Mouse (Mus musculus) stomach, embryonic 14.5 days (tissue): Measurements from ENCODE around the gene Pkn1. TPM values are rescaled to one million over a fixed set of nuclear protein-coding genes. Genes with fewer than 3 reads are reported as not detected.

Source experiments
- ATAC-seq: fragments of 200-750 bp; cut with Nextera tagmentation; 2 replicates; pipeline ENCODE4 v1.8.0; 2017; ENCODE audit warnings: low read depth, moderate TSS enrichment; ENCODE audit not compliant: insufficient number of reproducible peaks, insufficient read depth, low FRiP score
- H3K27ac ChIP-seq: fragments of 300-500 bp; sonication (generic); 2 replicates; pipeline ENCODE4 v1.5.1; 2014; ENCODE audit warnings: mild to moderate bottlenecking, low read length, moderate library complexity, mixed read lengths
- H3K27me3 ChIP-seq: fragments of 300-500 bp; sonication (generic); 2 replicates; pipeline ENCODE4 v1.6.1; 2014; ENCODE audit warnings: low read length, control low read depth, mixed read lengths; ENCODE audit not compliant: control insufficient read depth, insufficient read depth
- H3K36me3 ChIP-seq: fragments of 300-500 bp; sonication (generic); 2 replicates; pipeline ENCODE4 v1.6.1; 2014; ENCODE audit warnings: mild to moderate bottlenecking, control low read depth, low read length, moderate library complexity, mixed read lengths; ENCODE audit not compliant: control insufficient read depth, insufficient read depth
- H3K4me1 ChIP-seq: fragments of 300-500 bp; sonication (generic); 2 replicates; pipeline ENCODE4 v1.6.1; 2014; ENCODE audit warnings: low read length, control low read depth, mixed read lengths; ENCODE audit not compliant: control insufficient read depth, insufficient read depth
- H3K4me2 ChIP-seq: fragments of 300-500 bp; sonication (generic); replicated peaks from 2 replicates; pipeline ENCODE4 v1.6.1; 2014; ENCODE audit warnings: low read depth, low read length, control low read depth
- H3K4me3 ChIP-seq: fragments of 300-500 bp; sonication (generic); 2 replicates; pipeline ENCODE4 v1.5.1; 2014; ENCODE audit warnings: low read depth, low read length, control low read depth
- H3K9ac ChIP-seq: fragments of 300-500 bp; sonication (generic); replicated peaks from 2 replicates; pipeline ENCODE4 v1.6.1; 2014; ENCODE audit warnings: low read depth, mild to moderate bottlenecking, control low read depth, low read length, moderate library complexity, mixed read lengths
- H3K9me3 ChIP-seq: fragments of 300-500 bp; sonication (generic); 2 replicates; pipeline ENCODE4 v1.6.1; 2016; ENCODE audit warnings: low read depth, low read length, control low read depth; ENCODE audit not compliant: control insufficient read depth
- WGBS: fragments of 180-500 bp; shearing (Covaris S2); extraction: QIAGEN DNeasy Blood & Tissue Kit; methylation state at CpG from one replicate; pipeline ENCODE4 v1.1.7; 2014; 5-methylcytosine and 5-hydroxymethylcytosine counted together
- polyA plus RNA-seq: library from polyadenylated mRNA; unstranded; fragments of >200 nt; fragmentation: Nextera tagmentation; extraction: Ambion mirVana; gene quantifications from 2 replicates; pipeline ENCODE4 v1.2.1, GENCODE M21; 2014

Pkn1 gene
- polyA plus RNA-seq, 1 experiment from 2014 or later = 30.1 TPM

GRCm38 (mm10) chr8:83681099-83681498 is 17.9 kb downstream of the Pkn1 start:
- Histone ChIP-seq H3K9ac (no peak overlapping the region), H3K27me3 (no peaks in the 10 kb centered on the region), H3K36me3 (peaks cover 69% of the 10 kb centered on the region), H3K4me1 (0 out of 2 replicates have a peak, but pooled peaks cover 8% of the 10 kb centered on the region), H3K4me3 (no peak overlapping the region), H3K9me3 (no peaks in the 10 kb centered on the region), H3K4me2 (no peak overlapping the region), H3K27ac (peak overlapping the region; percentile 56; the same call in 1 of the 2 replicates)
- peak; percentile 70; the same call in 1 of the 2 replicates for ATAC-seq
- 19% methylated on average over 6 of the region's 6 CpGs for WGBS

GRCm38 (mm10) chr8:83680603-83681002 is 18.4 kb downstream of the Pkn1 start:
- H3K27me3 ChIP-seq = no peaks in the 10 kb centered on the region
- H3K4me1 ChIP-seq = 0 out of 2 replicates have a peak, but pooled peaks cover 8% of the 10 kb centered on the region
- no peak overlapping the region for H3K4me2 ChIP-seq
- peaks cover 64% of the 10 kb centered on the region for H3K36me3 ChIP-seq
- H3K4me3 ChIP-seq = no peak overlapping the region
- no peak overlapping the region for H3K9ac ChIP-seq
- 63% methylated on average over 5 of the region's 5 CpGs for WGBS
- H3K9me3 ChIP-seq = no peaks in the 10 kb centered on the region
- no peak for ATAC-seq
- peak overlapping the region; percentile 56; the same call in 1 of the 2 replicates for H3K27ac ChIP-seq

- Histone ChIP-seq H3K36me3 (peaks cover 60% of the 10 kb centered on the region), H3K4me3 (no peak overlapping the region), H3K27me3 (no peaks in the 10 kb centered on the region), H3K9ac (no peak overlapping the region), H3K4me1 (0 out of 2 replicates have a peak, but pooled peaks cover 8% of the 10 kb centered on the region), H3K9me3 (no peaks in the 10 kb centered on the region), H3K4me2 (no peak overlapping the region), H3K27ac (no peak overlapping the region; the same call in 1 of the 2 replicates)
- no peak for ATAC-seq
- 90% methylated on average over 12 of the region's 12 CpGs for WGBS
Observed at GRCm38 (mm10) chr8:83679866-83680265, 19.1 kb downstream of the Pkn1 start.

DNA sequence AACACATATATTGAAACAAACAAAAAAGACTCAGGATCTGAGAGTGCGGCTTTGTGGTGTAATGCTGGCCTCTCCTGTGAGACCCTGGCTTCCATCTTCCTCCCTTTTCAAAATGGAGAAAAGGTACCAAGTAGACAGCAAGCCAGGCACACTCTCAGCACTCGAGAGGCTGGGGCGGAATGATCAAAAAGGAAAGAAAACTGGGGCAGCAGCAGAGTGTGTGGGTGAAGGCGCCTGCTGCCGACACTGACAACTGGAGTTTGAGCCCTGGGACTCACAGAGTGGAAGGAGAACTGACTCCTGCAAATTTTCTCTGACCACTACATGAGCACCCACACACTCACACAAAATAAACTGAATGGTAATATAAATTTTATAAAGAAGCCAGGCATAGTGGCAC is 24.5 kb downstream of the Pkn1 start:
- H3K4me3 ChIP-seq = no peak overlapping the region
- no peak overlapping the region for H3K9ac ChIP-seq
- H3K27me3 ChIP-seq = no peaks in the 10 kb centered on the region
- H3K4me1 ChIP-seq = no peaks in the 10 kb centered on the region
- no peak overlapping the region for H3K27ac ChIP-seq
- no peak for ATAC-seq
- peaks cover 61% of the 10 kb centered on the region for H3K36me3 ChIP-seq
- 95% methylated on average over 5 of the region's 5 CpGs for WGBS
- H3K9me3 ChIP-seq = no peaks in the 10 kb centered on the region
- H3K4me2 ChIP-seq = no peak overlapping the region

GRCm38 (mm10) chr8:83672936-83673335 is 26.0 kb downstream of the Pkn1 start:
- 68% methylated on average over 5 of the region's 5 CpGs for WGBS
- no peak overlapping the region for H3K27ac ChIP-seq
- no peak overlapping the region for H3K4me3 ChIP-seq
- no peak overlapping the region for H3K9ac ChIP-seq
- H3K4me1 ChIP-seq = peaks cover 4% of the 10 kb centered on the region
- ATAC-seq = no peak
- no peak overlapping the region for H3K4me2 ChIP-seq
- H3K36me3 ChIP-seq = peaks cover 51% of the 10 kb centered on the region
- no peaks in the 10 kb centered on the region for H3K27me3 ChIP-seq
- H3K9me3 ChIP-seq = no peaks in the 10 kb centered on the region

DNA sequence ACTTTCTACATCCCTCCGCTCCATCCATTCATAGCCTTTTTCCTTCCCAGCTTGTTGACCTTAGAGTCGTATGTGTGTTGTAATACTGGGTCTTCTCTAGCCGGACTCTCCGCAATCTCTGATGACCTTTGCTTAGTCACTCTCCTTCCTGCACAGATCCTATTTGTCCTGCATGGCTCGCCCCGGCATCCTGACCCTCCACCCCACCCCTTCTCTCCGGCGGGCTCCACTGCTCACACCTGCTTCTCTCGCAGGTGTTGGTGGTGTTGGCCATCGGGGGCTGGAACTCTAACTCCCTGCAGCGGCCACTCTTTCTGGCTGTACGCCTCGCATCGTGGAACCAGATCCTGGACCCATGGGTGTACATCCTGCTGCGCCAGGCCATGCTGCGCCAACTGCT is 30.0 kb downstream of the Pkn1 start:
- Histone ChIP-seq H3K27ac (no peak overlapping the region), H3K9ac (no peak overlapping the region), H3K4me1 (peaks cover 40% of the 10 kb centered on the region), H3K27me3 (no peaks in the 10 kb centered on the region), H3K36me3 (peaks cover 42% of the 10 kb centered on the region; the same call in 1 of the 2 replicates), H3K4me3 (no peak overlapping the region), H3K4me2 (peak overlapping the region; percentile 57; the same call in 1 of the 2 replicates), H3K9me3 (no peaks in the 10 kb centered on the region)
- WGBS = 75% methylated on average over 16 of the region's 16 CpGs
- ATAC-seq = no peak

DNA sequence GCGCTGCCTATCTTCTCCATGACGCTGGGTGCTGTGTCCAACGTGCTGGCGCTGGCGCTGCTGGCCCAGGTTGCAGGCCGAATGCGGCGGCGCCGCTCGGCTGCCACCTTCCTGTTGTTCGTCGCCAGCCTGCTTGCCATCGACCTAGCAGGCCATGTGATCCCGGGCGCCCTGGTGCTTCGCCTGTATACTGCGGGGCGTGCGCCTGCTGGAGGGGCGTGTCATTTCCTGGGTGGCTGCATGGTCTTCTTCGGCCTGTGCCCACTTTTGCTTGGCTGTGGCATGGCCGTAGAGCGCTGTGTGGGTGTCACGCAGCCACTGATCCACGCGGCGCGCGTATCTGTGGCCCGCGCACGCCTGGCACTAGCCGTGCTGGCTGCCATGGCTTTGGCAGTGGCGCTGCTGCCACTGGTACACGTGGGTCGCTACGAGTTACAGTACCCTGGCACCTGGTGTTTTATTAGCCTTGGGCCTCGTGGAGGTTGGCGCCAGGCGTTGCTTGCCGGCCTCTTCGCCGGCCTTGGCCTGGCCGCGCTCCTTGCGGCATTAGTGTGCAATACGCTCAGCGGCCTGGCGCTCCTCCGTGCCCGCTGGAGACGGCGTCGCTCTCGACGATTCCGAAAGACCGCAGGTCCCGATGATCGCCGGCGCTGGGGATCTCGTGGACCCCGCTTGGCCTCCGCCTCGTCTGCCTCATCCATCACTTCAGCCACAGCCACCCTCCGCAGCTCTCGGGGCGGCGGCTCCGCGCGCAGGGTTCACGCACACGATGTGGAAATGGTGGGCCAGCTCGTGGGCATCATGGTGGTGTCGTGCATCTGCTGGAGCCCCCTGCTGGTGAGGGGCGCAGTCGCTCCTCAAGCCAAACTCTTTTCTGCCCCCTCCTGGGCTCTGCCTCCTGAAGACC is 30.7 kb downstream of the Pkn1 start:
- peaks cover 40% of the 10 kb centered on the region for H3K4me1 ChIP-seq
- H3K36me3 ChIP-seq = peaks cover 41% of the 10 kb centered on the region; the same call in 1 of the 2 replicates
- peak overlapping the region; percentile 30; the same call in 1 of the 2 replicates for H3K9ac ChIP-seq
- ATAC-seq = no peak
- peak overlapping the region; percentile 57 for H3K4me2 ChIP-seq
- H3K9me3 ChIP-seq = no peaks in the 10 kb centered on the region
- WGBS = 15% methylated on average over 80 of the region's 80 CpGs
- H3K4me3 ChIP-seq = peak overlapping the region; percentile 28
- H3K27me3 ChIP-seq = no peaks in the 10 kb centered on the region
- no peak overlapping the region for H3K27ac ChIP-seq

DNA sequence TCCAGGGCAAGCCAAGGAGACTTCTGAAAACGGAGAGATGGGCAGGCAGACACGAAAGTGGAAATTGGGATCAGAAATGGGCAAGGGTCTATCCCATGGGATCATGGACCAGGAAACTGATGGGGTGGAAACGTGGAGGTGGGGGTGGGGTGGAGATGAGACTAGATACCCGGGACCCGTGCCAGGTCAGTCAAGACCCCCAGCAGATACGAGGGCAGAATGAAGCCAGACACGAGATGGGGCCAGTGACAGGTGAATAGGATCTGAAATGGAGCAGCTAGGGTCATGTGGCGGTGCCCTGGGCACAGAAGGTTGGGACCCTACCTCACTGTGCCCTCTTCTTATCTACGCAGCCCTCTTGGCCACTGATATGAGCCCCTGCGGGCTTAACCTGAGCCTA is 31.5 kb downstream of the Pkn1 start:
- H3K9ac ChIP-seq = no peak overlapping the region
- no peaks in the 10 kb centered on the region for H3K9me3 ChIP-seq
- H3K27me3 ChIP-seq = no peaks in the 10 kb centered on the region
- H3K4me1 ChIP-seq = peaks cover 43% of the 10 kb centered on the region
- WGBS = 86% methylated on average over 10 of the region's 10 CpGs
- no peak overlapping the region for H3K27ac ChIP-seq
- peak overlapping the region; percentile 57 for H3K4me2 ChIP-seq
- no peak overlapping the region; the same call in 1 of the 2 replicates for H3K4me3 ChIP-seq
- no peak for ATAC-seq
- H3K36me3 ChIP-seq = peaks cover 34% of the 10 kb centered on the region; the same call in 1 of the 2 replicates
